Mouse (Mus musculus) spleen, adult 2 months (tissue): ENCODE results near the gene Aatk. TPM values are rescaled to one million over a fixed set of nuclear protein-coding genes. Genes with fewer than 3 reads are reported as not detected.

Source experiments
- DNase-seq, 2 experiments: peaks; one replicate each; pipeline versions ENCODE4 v3.0.0 to v3.0.0-alpha.2; 2012 to 2021; ENCODE audit warnings: low spot score in 2 of 2, low read depth in 1 of 2
- H3K27ac ChIP-seq: fragments of 200-500 bp; 2 replicates; pipeline ENCODE4 v1.5.1; 2012; ENCODE audit warnings: low read length, inconsistent platforms; ENCODE audit not compliant: insufficient read depth
- H3K27me3 ChIP-seq: fragments of 200-500 bp; 2 replicates; pipeline ENCODE4 v1.6.1; 2012; ENCODE audit warnings: mild to moderate bottlenecking, moderate library complexity, low read length, inconsistent platforms; ENCODE audit not compliant: control insufficient read depth, insufficient read depth
- H3K36me3 ChIP-seq: fragments of 200-500 bp; 2 replicates; pipeline ENCODE4 v1.6.1; 2012; ENCODE audit warnings: mild to moderate bottlenecking, low read length, inconsistent platforms; ENCODE audit not compliant: control insufficient read depth, insufficient read depth
- H3K4me1 ChIP-seq: fragments of 200-500 bp; 2 replicates; pipeline ENCODE4 v1.6.1; 2011; ENCODE audit warnings: inconsistent platforms; ENCODE audit not compliant: control insufficient read depth, insufficient read depth, insufficient read length
- H3K4me3 ChIP-seq: fragments of 200-500 bp; 2 replicates; pipeline ENCODE4 v1.5.1; 2011; ENCODE audit warnings: mild to moderate bottlenecking, inconsistent platforms; ENCODE audit not compliant: insufficient read depth, insufficient read length; ENCODE audit errors: extremely low read depth
- CTCF ChIP-seq: fragments of 200-500 bp; IDR thresholded peaks from 2 replicates; pipeline ENCODE4 v1.5.1; 2011; ENCODE audit warnings: mild to moderate bottlenecking, inconsistent platforms; ENCODE audit not compliant: insufficient read depth, insufficient read length, insufficient replicate concordance; ENCODE audit errors: extremely low read depth
- POLR2A ChIP-seq: fragments of 200-500 bp; IDR thresholded peaks from 2 replicates; pipeline ENCODE4 v1.6.1; 2011; ENCODE audit warnings: low read depth, low read length, inconsistent platforms
- WGBS: fragments of 180-500 bp; shearing (Covaris S2); methylation state at CpG from one replicate; pipeline ENCODE4 v1.1.7; 2018; 5-methylcytosine and 5-hydroxymethylcytosine counted together
- polyA plus RNA-seq: library from polyadenylated mRNA; depleted of rRNA; stranded (reverse); fragments of >200 nt; gene quantifications from 2 replicates; pipeline ENCODE4 v1.2.3, GENCODE M21; 2012

Aatk gene
- polyA plus RNA-seq, 1 experiment = 7.4 TPM

DNA sequence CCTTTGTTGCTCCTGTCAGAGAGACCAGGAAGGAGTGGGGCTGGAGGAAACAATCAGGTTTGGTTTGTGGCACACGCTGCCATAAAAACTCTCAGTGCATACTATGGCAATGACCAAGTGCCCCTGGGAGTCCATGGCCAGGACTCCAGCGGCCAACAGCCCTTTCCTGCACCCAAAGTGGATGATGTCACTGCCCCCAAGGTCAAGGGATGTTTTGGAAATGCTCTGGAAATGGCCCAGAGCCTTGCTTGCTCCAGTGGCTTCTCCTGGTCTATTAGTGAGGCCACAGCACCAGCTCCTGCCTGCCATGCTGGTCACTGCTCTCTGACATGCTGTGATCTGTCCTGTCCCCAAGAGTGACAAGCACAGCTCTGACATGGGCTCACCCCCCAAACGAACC, 29.2 kb upstream of the Aatk start:
- H3K36me3 ChIP-seq = peaks cover 6% of the 10 kb centered on the region
- H3K4me1 ChIP-seq = no peaks in the 10 kb centered on the region
- no peak overlapping the region for H3K4me3 ChIP-seq
- no peak for TF ChIP-seq POLR2A
- no peak for TF ChIP-seq CTCF
- no peaks in the 10 kb centered on the region for H3K27me3 ChIP-seq
- no peak for DNase-seq
- WGBS = 79% methylated on average over 3 of the region's 3 CpGs
- no peak overlapping the region for H3K27ac ChIP-seq

DNA sequence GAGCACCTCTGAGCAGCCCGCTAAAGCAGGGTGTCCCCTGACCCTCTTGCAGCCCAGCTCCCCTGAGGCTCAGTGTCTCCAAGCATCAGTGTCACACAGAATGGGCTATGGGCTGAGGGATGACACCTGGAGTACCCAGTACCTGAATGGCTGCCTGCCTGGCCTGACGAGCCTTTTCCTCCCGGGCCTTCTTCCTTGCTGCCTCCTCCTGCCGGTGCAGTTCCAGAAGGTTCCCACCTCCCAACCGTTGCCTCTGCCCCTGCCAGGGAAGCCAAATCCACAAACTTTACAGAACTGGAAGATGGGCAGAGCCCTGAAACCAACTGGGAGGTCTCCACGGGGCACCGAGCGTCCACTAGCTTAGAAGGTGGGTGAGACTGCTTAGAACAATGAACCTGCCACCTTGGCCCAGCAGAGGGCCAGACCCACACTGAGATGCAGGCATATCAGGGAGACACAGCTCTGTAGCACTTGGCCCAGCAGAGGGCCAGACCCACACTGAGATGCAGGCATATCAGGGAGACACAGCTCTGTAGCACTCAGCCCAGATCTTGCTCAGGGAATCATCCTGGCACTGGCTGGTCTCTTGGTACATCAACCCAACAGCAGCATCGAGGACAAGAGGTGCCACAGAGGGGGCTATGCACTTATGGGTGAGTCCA, 26.1 kb upstream of the Aatk start:
- 89% methylated on average over 9 of the region's 9 CpGs for WGBS
- Histone ChIP-seq H3K27ac (no peak overlapping the region), H3K27me3 (no peaks in the 10 kb centered on the region), H3K4me1 (no peaks in the 10 kb centered on the region; the same call in 1 of the 2 replicates), H3K36me3 (peaks cover 6% of the 10 kb centered on the region), H3K4me3 (no peak overlapping the region)
- TF ChIP-seq POLR2A = no peak
- no peak for TF ChIP-seq CTCF
- no peak for DNase-seq

DNA sequence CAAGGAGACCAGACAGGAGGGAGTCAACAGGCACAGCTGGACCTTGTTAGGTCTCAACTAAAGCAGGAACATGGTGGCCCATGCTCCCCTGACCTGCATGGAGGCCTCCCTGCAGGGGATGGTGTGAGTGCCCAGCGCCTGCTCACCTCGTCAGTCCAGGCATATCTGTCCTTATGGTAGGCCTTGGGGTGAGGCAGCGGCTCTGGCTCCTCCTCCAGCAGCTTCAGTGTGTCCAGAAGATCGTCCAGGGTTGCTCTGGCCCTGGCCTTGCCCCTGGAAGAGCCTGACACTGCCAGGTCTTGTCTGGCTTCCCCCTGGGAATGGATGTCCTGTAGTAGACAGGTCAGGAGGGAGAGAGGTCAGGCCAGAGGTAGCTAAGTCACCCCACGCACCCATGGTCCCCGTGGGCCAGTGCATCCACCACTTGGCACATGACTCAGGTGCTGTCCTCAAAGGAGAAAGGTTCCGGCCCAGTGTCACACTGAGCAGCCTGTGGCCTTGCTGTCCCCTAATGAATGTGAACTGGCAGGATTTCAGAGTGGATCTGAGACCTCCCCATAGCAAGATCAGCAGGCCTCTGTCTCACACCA, 24.9 kb upstream of the Aatk start:
- H3K36me3 ChIP-seq = peaks cover 6% of the 10 kb centered on the region
- TF ChIP-seq POLR2A (no peak), CTCF (no peak)
- H3K27ac ChIP-seq = no peak overlapping the region
- 85% methylated on average over 7 of the region's 7 CpGs for whole genome bisulfite sequencing
- no peak overlapping the region for H3K4me3 ChIP-seq
- no peak for DNase-seq
- H3K4me1 ChIP-seq = no peaks in the 10 kb centered on the region; the same call in 1 of the 2 replicates
- no peaks in the 10 kb centered on the region for H3K27me3 ChIP-seq

DNA sequence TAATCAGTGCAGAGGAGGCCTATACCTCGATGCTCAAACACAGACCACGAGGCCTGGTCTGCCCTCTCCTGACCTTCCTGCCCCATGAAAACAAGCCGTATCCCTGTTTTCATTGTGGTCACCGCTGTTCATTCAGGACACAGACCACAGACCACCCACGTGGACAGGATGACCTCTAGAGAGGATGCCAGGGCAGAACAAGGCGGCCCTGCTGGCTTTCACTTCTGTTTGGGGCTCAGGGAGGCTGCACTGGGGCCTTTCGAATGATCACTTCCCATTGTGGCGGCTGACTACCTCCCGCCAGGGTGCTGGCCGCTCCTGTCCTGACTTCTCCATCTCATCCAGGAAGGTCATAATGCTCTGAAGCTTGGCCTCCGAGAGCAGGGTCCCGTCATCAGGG, 24.1 kb upstream of the Aatk start:
- no peak for DNase-seq
- no peak for TF ChIP-seq CTCF
- TF ChIP-seq POLR2A = no peak
- H3K36me3 ChIP-seq = peaks cover 4% of the 10 kb centered on the region; the same call in 1 of the 2 replicates
- H3K27ac ChIP-seq = no peak overlapping the region
- H3K4me3 ChIP-seq = no peak overlapping the region
- no peaks in the 10 kb centered on the region for H3K27me3 ChIP-seq
- 80% methylated on average over 12 of the region's 12 CpGs for WGBS
- no peaks in the 10 kb centered on the region; the same call in 1 of the 2 replicates for H3K4me1 ChIP-seq

GRCm38 (mm10) chr11:120070286-120070930, 23.4 kb upstream of the Aatk start:
- no peaks in the 10 kb centered on the region for H3K27me3 ChIP-seq
- no peak for TF ChIP-seq POLR2A
- no peak for TF ChIP-seq CTCF
- H3K36me3 ChIP-seq = peaks cover 4% of the 10 kb centered on the region; the same call in 1 of the 2 replicates
- no peak overlapping the region for H3K27ac ChIP-seq
- no peaks in the 10 kb centered on the region; the same call in 1 of the 2 replicates for H3K4me1 ChIP-seq
- WGBS = 96% methylated on average over 27 of the region's 27 CpGs
- H3K4me3 ChIP-seq = no peak overlapping the region
- DNase-seq = no peak

DNA sequence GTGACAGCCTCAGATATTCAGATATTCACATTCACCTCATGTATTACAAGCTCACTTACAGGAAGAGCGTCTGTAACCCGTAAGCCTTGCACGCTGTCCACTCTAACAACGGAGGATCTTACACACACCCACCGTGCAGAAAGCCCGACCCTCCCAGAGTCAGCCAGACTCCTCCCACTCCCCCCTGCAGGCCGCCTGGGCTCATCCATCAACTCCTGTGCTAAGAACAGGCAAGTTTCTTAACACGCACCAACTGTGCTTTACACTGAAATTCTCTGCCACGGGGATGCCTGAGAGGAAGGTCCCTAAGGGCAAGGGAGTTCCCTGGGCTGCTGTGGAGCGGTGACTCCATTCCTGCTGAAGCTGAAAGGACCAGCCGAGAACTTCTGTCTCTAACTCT, 22.3 kb upstream of the Aatk start:
- WGBS = 86% methylated on average over 11 of the region's 11 CpGs

GRCm38 (mm10) chr11:120067834-120068233, 20.9 kb upstream of the Aatk start:
- Histone ChIP-seq H3K4me3 (no peak overlapping the region), H3K4me1 (no peaks in the 10 kb centered on the region; the same call in 1 of the 2 replicates), H3K36me3 (peaks cover 4% of the 10 kb centered on the region; the same call in 1 of the 2 replicates), H3K27me3 (no peaks in the 10 kb centered on the region), H3K27ac (no peak overlapping the region)
- no peak for DNase-seq
- TF ChIP-seq CTCF = no peak
- no peak for TF ChIP-seq POLR2A
- WGBS = 92% methylated on average over 17 of the region's 17 CpGs

More for the DNA sequence above, 22.3 kb upstream of the Aatk start:
- no peak overlapping the region for H3K27ac ChIP-seq
- DNase-seq = no peak
- no peaks in the 10 kb centered on the region for H3K27me3 ChIP-seq
- H3K36me3 ChIP-seq = peaks cover 4% of the 10 kb centered on the region; the same call in 1 of the 2 replicates
- H3K4me3 ChIP-seq = no peak overlapping the region
- TF ChIP-seq POLR2A (no peak), CTCF (no peak)
- H3K4me1 ChIP-seq = no peaks in the 10 kb centered on the region; the same call in 1 of the 2 replicates
